Mouse (Mus musculus): ENCODE data around the gene Trim10.
"Not testable (repeated sequence)": the region's sequence is repeated elsewhere in the genome, so short reads cannot be mapped to it uniquely, and the experiment has no call there.

The Trim10 gene

GRCm38 (mm10) chr17:36858181-36858580 is 11.2 kb upstream of the Trim10 start:
- DNase-seq (ENCODE audit: low spot score) = no peak

- no peak for DNase-seq (ENCODE audit: low spot score)
These were observed 7.7 kb upstream of the Trim10 start for GRCm38 (mm10) chr17:36861680-36862079.

- DNase-seq (ENCODE audit: low spot score) = peak; percentile 3
These were observed 2.5 kb upstream of the Trim10 start, which contains the start of gene Trim15 for GRCm38 (mm10) chr17:36866719-36867527. TSS of gene Trim15 (minus strand) at chr17:36867210.

- DNase-seq (ENCODE audit: low spot score) = no peak
These were observed 538 bp upstream of the Trim10 start for GRCm38 (mm10) chr17:36868836-36869235.

GRCm38 (mm10) chr17:36869955-36870810 is 809 bp downstream of the Trim10 start:
- no peak for DNase-seq (ENCODE audit: low spot score)

- DNase-seq (ENCODE audit: low spot score) = no peak
These were observed 5.3 kb downstream of the Trim10 start for GRCm38 (mm10) chr17:36874636-36875035.

GRCm38 (mm10) chr17:36883350-36883749 is 14.0 kb downstream of the Trim10 start:
- no peak for DNase-seq (ENCODE audit: low spot score)

- no peak for DNase-seq (ENCODE audit: low spot score)
These were observed 15.9 kb downstream of the Trim10 start for GRCm38 (mm10) chr17:36885132-36885790.

- no peak for DNase-seq (ENCODE audit: low spot score)
These were observed 20.9 kb downstream of the Trim10 start, which contains the start of gene Trim40 for GRCm38 (mm10) chr17:36890073-36890903. TSS of gene Trim40 (minus strand) at chr17:36890123.

- DNase-seq (ENCODE audit: low spot score) = not testable (repeated sequence)
These were observed 22.1 kb downstream of the Trim10 start for GRCm38 (mm10) chr17:36891496-36891895.

GRCm38 (mm10) chr17:36892362-36892761 is 23.0 kb downstream of the Trim10 start:
- DNase-seq (ENCODE audit: low spot score) = peak; percentile 65

- no peak for DNase-seq (ENCODE audit: low spot score)
These were observed 24.0 kb downstream of the Trim10 start for GRCm38 (mm10) chr17:36893387-36893786.

- peak; percentile 64 for DNase-seq (ENCODE audit: low spot score)
These were observed 27.2 kb downstream of the Trim10 start for GRCm38 (mm10) chr17:36896583-36896982.

- DNase-seq (ENCODE audit: low spot score) = no peak
These were observed 27.7 kb downstream of the Trim10 start for GRCm38 (mm10) chr17:36897065-36897464.

- DNase-seq (ENCODE audit: low spot score) = no peak
These were observed 28.3 kb downstream of the Trim10 start, which contains the start of gene Trim31 for GRCm38 (mm10) chr17:36897552-36898205. TSS of gene Trim31 (plus strand) at chr17:36898118.

- DNase-seq (ENCODE audit: low spot score) = no peak
These were observed 30.0 kb downstream of the Trim10 start for GRCm38 (mm10) chr17:36899376-36899775.

GRCm38 (mm10) chr17:36900001-36900400 is 30.6 kb downstream of the Trim10 start:
- no peak for DNase-seq (ENCODE audit: low spot score)

GRCm38 (mm10) chr17:36900691-36901090 is 31.3 kb downstream of the Trim10 start:
- no peak for DNase-seq (ENCODE audit: low spot score)

- DNase-seq (ENCODE audit: low spot score) = no peak
These were observed 34.3 kb downstream of the Trim10 start for GRCm38 (mm10) chr17:36903651-36904050.

- no peak for DNase-seq (ENCODE audit: low spot score)
These were observed 38.9 kb downstream of the Trim10 start for GRCm38 (mm10) chr17:36908235-36908634.

GRCm38 (mm10) chr17:36909802-36910201 is 40.4 kb downstream of the Trim10 start:
- DNase-seq (ENCODE audit: low spot score) = no peak

All from retina, embryonic 14.5 days (tissue).